8 mouse cellular contexts compared by ENCODE assay signal in the genomic region with DNA sequence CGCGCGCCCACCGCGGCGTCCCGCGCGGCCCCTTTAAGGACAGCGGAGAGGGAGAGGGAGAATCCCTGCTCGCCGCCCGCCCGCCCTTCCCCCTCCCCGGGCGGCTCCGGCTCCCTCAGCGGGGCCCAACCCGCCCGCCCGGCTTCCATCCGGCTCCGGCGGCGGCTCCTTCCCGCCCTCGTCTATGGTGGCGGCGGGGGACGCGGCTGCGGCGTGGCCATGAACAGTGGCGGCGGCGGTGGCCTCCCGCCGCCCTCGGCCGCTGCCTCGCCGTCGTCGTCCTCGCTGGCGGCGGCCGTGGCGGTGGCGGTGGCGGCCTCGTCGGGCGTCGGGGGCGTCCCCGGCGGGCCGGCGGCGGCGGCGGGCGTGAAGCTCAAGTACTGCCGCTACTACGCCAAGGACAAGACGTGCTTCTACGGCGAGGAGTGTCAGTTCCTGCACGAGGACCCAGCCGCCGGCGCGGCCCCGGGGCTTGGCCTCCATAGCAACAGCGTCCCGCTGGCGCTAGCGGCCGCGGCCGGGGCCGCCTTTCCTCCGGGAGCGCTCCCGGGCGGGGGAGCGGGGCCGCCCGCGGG. TPM values are rescaled to one million over a fixed set of nuclear protein-coding genes. Genes with fewer than 3 reads are reported as not detected.
DNase-seq lines count a peak whose midpoint lies in the region; ATAC-seq and TF ChIP-seq lines count a peak whose summit lies in the region.

No protein-coding gene starts in this region.

- H3K4me3 ChIP-seq in kidney, embryonic 16.5 days (ENCODE audit: low read length): peak overlapping the region; percentile 98
- H3K4me3 ChIP-seq in lung, adult 2 months (replicated peaks; ENCODE audit: extremely low read depth, low read depth, low read length): peak overlapping the region; percentile 89
- H3K4me3 ChIP-seq in neural tube, embryonic 15.5 days (replicated peaks): peak overlapping the region; percentile 85

- peaks cover 38% of the 10 kb centered on the region for H3K4me1 ChIP-seq in kidney, embryonic 16.5 days (ENCODE audit: insufficient read depth, low read length)
- H3K4me1 ChIP-seq in lung, adult 2 months (ENCODE audit: control insufficient read depth, insufficient read depth, low read length): peaks cover 25% of the 10 kb centered on the region
- H3K4me1 ChIP-seq in neural tube, embryonic 15.5 days: peaks cover 45% of the 10 kb centered on the region

- H3K4me2 ChIP-seq in kidney, embryonic 16.5 days (replicated peaks; ENCODE audit: low read depth, low read length): peak overlapping the region; percentile 78
- H3K4me2 ChIP-seq in neural tube, embryonic 15.5 days: peak overlapping the region; percentile 75

- no peak for TF ChIP-seq POLR2A in lung, adult 2 months (IDR thresholded peaks at IDR 0.05; ENCODE audit: borderline replicate concordance, extremely low read depth, low read depth, low read length)

- WGBS in kidney, embryonic 16.5 days: 0% methylated on average over 43 of the region's 91 CpGs
- WGBS in lung, adult 2 months: under 1% methylated on average over 61 of the region's 91 CpGs
- WGBS in neural tube, embryonic 15.5 days: under 1% methylated on average over 42 of the region's 91 CpGs

- no peaks in the 10 kb centered on the region for H3K9me3 ChIP-seq in kidney, embryonic 16.5 days (ENCODE audit: low read length)
- H3K9me3 ChIP-seq in neural tube, embryonic 15.5 days (replicated peaks): no peaks in the 10 kb centered on the region

- no peaks in the 10 kb centered on the region for H3K36me3 ChIP-seq in kidney, embryonic 16.5 days (ENCODE audit: insufficient read depth, low read length)
- H3K36me3 ChIP-seq in neural tube, embryonic 15.5 days: no peaks in the 10 kb centered on the region

- H3K27me3 ChIP-seq in kidney, embryonic 16.5 days (ENCODE audit: insufficient read depth, low read length): no peaks in the 10 kb centered on the region
- no peaks in the 10 kb centered on the region for H3K27me3 ChIP-seq in neural tube, embryonic 15.5 days (replicated peaks)

- peak overlapping the region; percentile 96 for H3K9ac ChIP-seq in kidney, embryonic 16.5 days (replicated peaks; ENCODE audit: low read length)
- peak overlapping the region; percentile 86 for H3K9ac ChIP-seq in neural tube, embryonic 15.5 days (replicated peaks)

- peak overlapping the region; percentile 99 for H3K27ac ChIP-seq in kidney, embryonic 16.5 days (ENCODE audit: low read length)
- peak overlapping the region; percentile 98 for H3K27ac ChIP-seq in neural tube, embryonic 15.5 days (replicated peaks)

- peak; percentile 34 for DNase-seq in urinary bladder, postnatal 14 days (ENCODE audit: low spot score)
- DNase-seq in urinary bladder, postnatal 10 days (ENCODE audit: low spot score): no peak
- peak; percentile 55 for DNase-seq in embryo, embryonic 10.5 days (ENCODE audit: low spot score)
- peak; percentile 45 to 73 for DNase-seq in gastrocnemius, postnatal 4 days (ENCODE audit: low spot score in 2 of 2)
- peak; percentile 59 for DNase-seq in lung, adult 2 months
- peak; percentile 19 to 30 for DNase-seq in urinary bladder, postnatal 36 days (ENCODE audit: low spot score in 2 of 2)

- no peak for TF ChIP-seq CTCF in lung, adult 2 months (IDR thresholded peaks at IDR 0.05; ENCODE audit: insufficient read depth, low read length)

- ATAC-seq in kidney, embryonic 16.5 days (ENCODE audit: low FRiP score, low TSS enrichment): peak; percentile 89
- peak; percentile 87 for ATAC-seq in neural tube, embryonic 15.5 days (ENCODE audit: low FRiP score)

RNA-seq across cellular contexts. Expression of a gene that starts 0.5 kb away (rescaled TPM):
- 10 to 100 TPM; 57.5 to 78.1 TPM for total RNA-seq in gastrocnemius, postnatal 4 days (2021)
- polyA plus RNA-seq in kidney, embryonic 16.5 days (2015; fragmentation: Nextera tagmentation; extraction: Ambion mirVana): 61.2 and 72.9 TPM in 2 replicates
- polyA plus RNA-seq in lung, adult 2 months (2012; rRNA removed): 23.7 and 38.0 TPM in 2 replicates
- 61.5 and 61.6 TPM in 2 replicates for polyA plus RNA-seq in neural tube, embryonic 15.5 days (2015; fragmentation: Nextera tagmentation; extraction: Ambion mirVana)

RNA-seq across cellular contexts. Expression of a gene that starts 30.2 kb away (rescaled TPM):
- not detected for total RNA-seq in gastrocnemius, postnatal 4 days (2021)
- polyA plus RNA-seq in kidney, embryonic 16.5 days (2015; fragmentation: Nextera tagmentation; extraction: Ambion mirVana): 0.06 and 0.24 TPM in 2 replicates
- polyA plus RNA-seq in lung, adult 2 months (2012; rRNA removed): 1.4 and 1.7 TPM in 2 replicates
- 2.4 and 2.6 TPM in 2 replicates for polyA plus RNA-seq in neural tube, embryonic 15.5 days (2015; fragmentation: Nextera tagmentation; extraction: Ambion mirVana)
